Mouse (Mus musculus): Measurements from ENCODE around the gene Ppcdc. TPM values are rescaled to one million over a fixed set of nuclear protein-coding genes. Genes with fewer than 3 reads are reported as not detected.

Gene Ppcdc
- total RNA-seq, 1 experiment = 41.7 TPM

- H3K27ac ChIP-seq (ENCODE audit: insufficient read depth, low read depth, low read length, poor library complexity, severe bottlenecking) = no peak overlapping the region
- no peak overlapping the region for H3K4me3 ChIP-seq (ENCODE audit: insufficient read depth in 1 of 2, low read depth in 1 of 2, low read length in 2 of 2, poor library complexity in 1 of 2, severe bottlenecking in 1 of 2)
- in situ Hi-C loops (cut with MboI; ENCODE audit: low sequenced_read_pairs in 2 of 2, unreplicated experiment in 2 of 2) = no loop called here
- no peaks in the 10 kb centered on the region for H3K4me1 ChIP-seq (ENCODE audit: control insufficient read depth in 2 of 2, insufficient read depth in 2 of 2, low read length in 2 of 2, poor library complexity in 1 of 2)
- H3K36me3 ChIP-seq (ENCODE audit: control insufficient read depth, insufficient read depth, low read length, poor library complexity, severe bottlenecking) = no peaks in the 10 kb centered on the region
- H3K9me3 ChIP-seq (ENCODE audit: control insufficient read depth, insufficient read depth, low read depth, low read length) = no peaks in the 10 kb centered on the region
- H3K9ac ChIP-seq (ENCODE audit: insufficient read depth, low read depth, low read length, poor library complexity, severe bottlenecking) = no peak overlapping the region
- no peak for DNase-seq (ENCODE audit: low read depth, low spot score)
- TF ChIP-seq CHD2 (IDR thresholded peaks at IDR 0.05; ENCODE audit: low read depth, low read length) = no peak
- TF ChIP-seq ZNF384 (IDR thresholded peaks at IDR 0.05; ENCODE audit: low read depth, low read length) = no peak
- TF ChIP-seq ZC3H11A (IDR thresholded peaks at IDR 0.05; ENCODE audit: borderline replicate concordance, low read depth, low read length) = no peak
- TF ChIP-seq HCFC1 (IDR thresholded peaks at IDR 0.05; ENCODE audit: borderline replicate concordance, insufficient read depth, low read length) = no peak
- no peak for TF ChIP-seq MAFK (IDR thresholded peaks at IDR 0.05; ENCODE audit: insufficient read depth, low read depth, low read length)
Measured at GRCm38 (mm10) chr9:57389131-57389530, 50.8 kb downstream of the Ppcdc start.

- H3K36me3 ChIP-seq (ENCODE audit: control insufficient read depth, insufficient read depth, low read length, poor library complexity, severe bottlenecking) = no peaks in the 10 kb centered on the region
- TF ChIP-seq ZNF384 (IDR thresholded peaks at IDR 0.05; ENCODE audit: low read depth, low read length) (no peak), CHD2 (IDR thresholded peaks at IDR 0.05; ENCODE audit: low read depth, low read length) (no peak), ZC3H11A (IDR thresholded peaks at IDR 0.05; ENCODE audit: borderline replicate concordance, low read depth, low read length) (no peak), MAFK (IDR thresholded peaks at IDR 0.05; ENCODE audit: insufficient read depth, low read depth, low read length) (no peak), HCFC1 (IDR thresholded peaks at IDR 0.05; ENCODE audit: borderline replicate concordance, insufficient read depth, low read length) (no peak)
- no peak overlapping the region for H3K27ac ChIP-seq (ENCODE audit: insufficient read depth, low read depth, low read length, poor library complexity, severe bottlenecking)
- in situ Hi-C loops (cut with MboI; ENCODE audit: low sequenced_read_pairs in 2 of 2, unreplicated experiment in 2 of 2) = no loop called here
- no peak overlapping the region for H3K4me3 ChIP-seq (ENCODE audit: insufficient read depth in 1 of 2, low read depth in 1 of 2, low read length in 2 of 2, poor library complexity in 1 of 2, severe bottlenecking in 1 of 2)
- H3K9ac ChIP-seq (ENCODE audit: insufficient read depth, low read depth, low read length, poor library complexity, severe bottlenecking) = no peak overlapping the region
- no peaks in the 10 kb centered on the region for H3K9me3 ChIP-seq (ENCODE audit: control insufficient read depth, insufficient read depth, low read depth, low read length)
- no peak for DNase-seq (ENCODE audit: low read depth, low spot score)
- H3K4me1 ChIP-seq (ENCODE audit: control insufficient read depth in 2 of 2, insufficient read depth in 2 of 2, low read length in 2 of 2, poor library complexity in 1 of 2) = no peaks in the 10 kb centered on the region
Measured at GRCm38 (mm10) chr9:57386926-57387325, 53.0 kb downstream of the Ppcdc start.

- in situ Hi-C loops (cut with MboI; ENCODE audit: low sequenced_read_pairs in 2 of 2, unreplicated experiment in 2 of 2) = no loop called here
Measured at GRCm38 (mm10) chr9:57384621-57385020, 55.3 kb downstream of the Ppcdc start.

GRCm38 (mm10) chr9:57360999-57361398, 78.9 kb downstream of the Ppcdc start:
- H3K27ac ChIP-seq (ENCODE audit: insufficient read depth, low read depth, low read length, poor library complexity, severe bottlenecking) = no peak overlapping the region
- TF ChIP-seq MAFK (IDR thresholded peaks at IDR 0.05; ENCODE audit: insufficient read depth, low read depth, low read length) = no peak
- TF ChIP-seq HCFC1 (IDR thresholded peaks at IDR 0.05; ENCODE audit: borderline replicate concordance, insufficient read depth, low read length) = no peak
- TF ChIP-seq ZC3H11A (IDR thresholded peaks at IDR 0.05; ENCODE audit: borderline replicate concordance, low read depth, low read length) = no peak
- no peak for TF ChIP-seq CHD2 (IDR thresholded peaks at IDR 0.05; ENCODE audit: low read depth, low read length)
- no peak for TF ChIP-seq ZNF384 (IDR thresholded peaks at IDR 0.05; ENCODE audit: low read depth, low read length)
- no peaks in the 10 kb centered on the region for H3K36me3 ChIP-seq (ENCODE audit: control insufficient read depth, insufficient read depth, low read length, poor library complexity, severe bottlenecking)
- no peak overlapping the region for H3K4me3 ChIP-seq (ENCODE audit: insufficient read depth in 1 of 2, low read depth in 1 of 2, low read length in 2 of 2, poor library complexity in 1 of 2, severe bottlenecking in 1 of 2)
- H3K9me3 ChIP-seq (ENCODE audit: control insufficient read depth, insufficient read depth, low read depth, low read length) = no peaks in the 10 kb centered on the region
- no peak overlapping the region for H3K9ac ChIP-seq (ENCODE audit: insufficient read depth, low read depth, low read length, poor library complexity, severe bottlenecking)
- in situ Hi-C loops (cut with MboI; ENCODE audit: low sequenced_read_pairs in 2 of 2, unreplicated experiment in 2 of 2) = no loop called here
- no peaks in the 10 kb centered on the region for H3K4me1 ChIP-seq (ENCODE audit: control insufficient read depth in 2 of 2, insufficient read depth in 2 of 2, low read length in 2 of 2, poor library complexity in 1 of 2)
- no peak for DNase-seq (ENCODE audit: low read depth, low spot score)

More at GRCm38 (mm10) chr9:57384621-57385020, 55.3 kb downstream of the Ppcdc start:
- H3K9ac ChIP-seq (ENCODE audit: insufficient read depth, low read depth, low read length, poor library complexity, severe bottlenecking) = no peak overlapping the region
- no peak for TF ChIP-seq MAFK (IDR thresholded peaks at IDR 0.05; ENCODE audit: insufficient read depth, low read depth, low read length)
- TF ChIP-seq ZNF384 (IDR thresholded peaks at IDR 0.05; ENCODE audit: low read depth, low read length) = no peak
- TF ChIP-seq ZC3H11A (IDR thresholded peaks at IDR 0.05; ENCODE audit: borderline replicate concordance, low read depth, low read length) = no peak
- TF ChIP-seq CHD2 (IDR thresholded peaks at IDR 0.05; ENCODE audit: low read depth, low read length) = no peak
- TF ChIP-seq HCFC1 (IDR thresholded peaks at IDR 0.05; ENCODE audit: borderline replicate concordance, insufficient read depth, low read length) = no peak
- H3K9me3 ChIP-seq (ENCODE audit: control insufficient read depth, insufficient read depth, low read depth, low read length) = no peaks in the 10 kb centered on the region
- no peak for DNase-seq (ENCODE audit: low read depth, low spot score)
- no peaks in the 10 kb centered on the region for H3K36me3 ChIP-seq (ENCODE audit: control insufficient read depth, insufficient read depth, low read length, poor library complexity, severe bottlenecking)
- no peak overlapping the region for H3K4me3 ChIP-seq (ENCODE audit: insufficient read depth in 1 of 2, low read depth in 1 of 2, low read length in 2 of 2, poor library complexity in 1 of 2, severe bottlenecking in 1 of 2)
- H3K27ac ChIP-seq (ENCODE audit: insufficient read depth, low read depth, low read length, poor library complexity, severe bottlenecking) = no peak overlapping the region
- no peaks in the 10 kb centered on the region for H3K4me1 ChIP-seq (ENCODE audit: control insufficient read depth in 2 of 2, insufficient read depth in 2 of 2, low read length in 2 of 2, poor library complexity in 1 of 2)

Measured in ES-E14 (cell line).